Mouse (Mus musculus) telencephalon, adult 2 months (tissue): ENCODE results near the gene Ikzf3.

Experiments used
- DNase-seq: peaks from one replicate; pipeline ENCODE4 v3.0.0-alpha.2; 2011; ENCODE audit warnings: low read depth, low spot score

Ikzf3 gene

DNA sequence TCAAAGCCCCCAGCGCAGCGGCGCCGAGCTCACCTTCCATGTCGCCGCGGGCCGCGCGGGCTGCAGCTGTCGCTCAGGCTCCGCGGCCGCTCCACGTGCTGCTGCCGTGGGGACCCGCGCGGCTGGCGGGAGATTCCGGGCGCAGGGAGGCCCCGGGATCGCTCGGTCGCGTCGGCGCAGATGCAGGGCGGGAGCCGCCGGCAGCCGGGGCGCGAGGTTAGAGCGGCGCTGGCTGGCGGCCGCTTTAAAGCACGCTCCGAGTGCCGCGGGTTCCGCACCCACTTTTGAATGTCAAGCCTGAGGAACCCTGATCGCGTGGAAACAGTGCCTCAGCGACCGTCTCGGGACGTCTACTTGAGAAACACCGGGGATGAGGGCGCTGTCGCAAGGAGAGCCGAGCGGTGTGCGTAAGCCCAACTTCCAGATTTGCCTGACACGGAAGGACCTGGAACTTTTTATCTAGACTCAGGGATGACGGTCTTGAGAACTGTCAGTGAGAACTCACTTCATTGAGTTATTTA lies at the start of gene Ikzf3:
TSS of gene Ikzf3 (minus strand) at position 321 of the 521 bp plus-strand sequence.
- no peak for DNase-seq

DNA sequence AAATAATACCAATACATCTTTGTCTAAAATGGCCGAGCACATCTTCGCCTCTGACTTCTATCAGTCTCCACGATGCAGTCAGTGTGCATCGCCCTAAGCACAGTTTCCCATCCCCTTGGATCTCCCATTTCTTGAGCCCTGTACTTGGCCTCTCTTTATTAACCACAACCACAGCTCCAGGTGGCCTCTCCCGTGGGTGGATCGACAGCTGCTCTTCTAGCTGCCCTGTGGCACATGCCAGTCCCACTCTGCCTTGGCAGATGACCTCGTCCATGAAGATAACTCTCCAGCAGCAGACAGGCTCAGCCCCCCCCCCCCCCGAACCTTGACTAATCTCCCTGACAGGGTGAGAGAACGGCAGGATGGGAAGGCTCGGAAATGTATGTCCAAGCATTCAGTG lies 49.6 kb upstream of the Ikzf3 start:
- no peak for DNase-seq

GRCm38 (mm10) chr11:98595021-98595420 lies 49.2 kb upstream of the Ikzf3 start:
- DNase-seq, result no peak

GRCm38 (mm10) chr11:98590548-98591445 lies 45.0 kb upstream of the Ikzf3 start:
- DNase-seq, result no peak

GRCm38 (mm10) chr11:98589306-98589705 lies 43.5 kb upstream of the Ikzf3 start:
- no peak for DNase-seq

- DNase-seq, result no peak
Measured at GRCm38 (mm10) chr11:98588833-98589281, 43.0 kb upstream of the Ikzf3 start.

DNA sequence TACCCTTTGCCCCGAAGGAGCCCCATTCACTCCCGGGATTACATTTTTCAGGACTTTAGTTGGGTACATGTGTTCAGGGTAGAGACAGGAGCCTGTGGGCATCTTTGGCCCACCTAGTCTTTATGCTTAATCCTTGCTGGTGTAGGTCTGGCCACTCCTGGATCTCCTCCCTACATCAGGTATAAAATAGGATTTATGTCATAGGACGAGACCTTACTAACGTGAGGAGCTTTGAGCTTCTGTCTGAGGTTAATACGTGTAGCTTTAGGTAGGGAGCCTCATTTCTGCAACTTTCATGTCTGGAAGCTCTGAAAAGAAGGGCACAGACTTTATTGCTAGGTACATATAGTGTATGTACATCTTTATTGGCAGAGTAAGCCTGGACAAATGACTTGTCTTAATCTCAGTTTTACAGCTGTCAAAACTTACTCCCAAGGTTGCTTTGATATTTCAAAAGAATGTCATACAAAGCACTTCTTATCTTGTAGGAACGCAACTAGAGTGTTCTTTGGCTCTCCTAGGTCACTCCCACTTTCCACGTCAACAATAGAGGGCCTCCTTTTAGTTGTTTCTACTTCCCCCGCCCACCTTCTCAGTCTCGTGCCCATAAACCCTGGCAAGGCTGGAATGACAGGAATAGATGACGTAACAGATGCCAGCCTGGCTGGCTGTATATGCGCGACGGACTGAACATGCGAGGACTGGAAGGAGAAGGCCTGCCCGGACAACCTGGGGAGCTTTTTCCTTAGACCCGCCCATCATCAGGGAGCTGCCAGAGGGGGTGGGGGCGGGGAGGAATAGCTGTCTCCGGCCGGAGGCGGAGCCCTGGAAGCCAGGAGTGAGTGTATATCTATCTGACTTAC lies 42.1 kb upstream of the Ikzf3 start:
- DNase-seq, result peak; percentile 39

DNA sequence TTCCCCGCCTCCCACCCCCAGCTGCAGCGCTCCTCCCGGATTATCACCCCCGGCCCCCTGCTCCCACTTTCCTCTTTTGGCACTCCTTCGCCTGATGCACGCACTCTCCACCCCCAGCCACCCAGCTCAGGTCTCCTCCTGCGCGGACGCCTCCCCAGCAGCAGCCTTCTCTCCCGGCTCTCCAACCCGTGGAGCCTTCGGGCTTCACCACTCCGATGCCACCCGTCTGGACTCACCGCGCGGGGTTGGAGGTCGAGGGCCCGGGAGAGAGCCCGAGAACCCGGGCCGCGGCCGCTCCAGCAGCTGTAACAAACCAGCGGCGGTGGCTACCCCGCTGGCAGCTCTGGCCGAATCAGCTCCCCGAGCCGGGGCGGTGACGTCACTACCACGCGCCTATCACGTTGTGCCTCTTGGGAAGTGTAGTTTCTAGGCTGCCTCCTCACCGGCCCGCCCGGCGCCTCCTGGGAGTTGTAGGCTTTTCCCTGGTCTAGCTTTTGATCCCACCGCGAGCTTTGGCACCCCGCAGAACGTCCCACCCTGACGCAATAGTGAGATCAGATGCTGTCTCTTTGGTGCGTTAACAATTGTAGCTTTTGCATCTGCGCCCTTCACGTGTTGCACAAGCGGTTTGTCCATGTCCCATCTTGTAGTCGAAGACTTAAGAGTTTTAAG lies 41.2 kb upstream of the Ikzf3 start, which contains the start of gene Ormdl3:
TSS of gene Ormdl3 (minus strand) at position 477 of the 672 bp plus-strand sequence.
- DNase-seq, result peak; percentile 93

GRCm38 (mm10) chr11:98586087-98586891 lies 40.5 kb upstream of the Ikzf3 start:
- no peak for DNase-seq

DNA sequence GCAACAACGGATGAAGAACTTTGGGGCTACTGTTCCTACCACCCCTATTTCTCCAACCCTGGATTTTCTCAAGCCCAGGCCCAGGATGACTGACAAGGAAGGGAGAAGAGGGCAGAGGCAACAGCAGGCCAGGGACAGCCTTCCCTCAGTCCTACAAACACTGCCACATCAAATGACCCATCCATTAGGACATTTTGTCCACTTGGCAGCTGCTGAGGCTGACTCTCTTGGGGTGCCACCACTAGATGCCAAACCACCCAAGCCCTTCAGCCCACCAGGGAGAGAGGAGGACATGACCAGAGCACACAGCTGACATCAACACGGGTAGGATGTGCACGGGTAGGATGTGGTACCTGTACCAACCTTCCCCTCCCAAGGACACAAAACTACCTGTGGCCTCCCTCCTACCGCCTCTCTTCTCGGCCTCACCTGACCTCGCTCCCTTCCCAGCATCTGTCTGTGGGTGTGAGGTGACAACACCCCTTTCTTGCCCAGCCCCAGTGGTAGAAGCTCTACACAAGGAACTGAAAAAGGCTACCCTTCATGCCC lies 38.9 kb upstream of the Ikzf3 start:
- DNase-seq, result no peak

DNA sequence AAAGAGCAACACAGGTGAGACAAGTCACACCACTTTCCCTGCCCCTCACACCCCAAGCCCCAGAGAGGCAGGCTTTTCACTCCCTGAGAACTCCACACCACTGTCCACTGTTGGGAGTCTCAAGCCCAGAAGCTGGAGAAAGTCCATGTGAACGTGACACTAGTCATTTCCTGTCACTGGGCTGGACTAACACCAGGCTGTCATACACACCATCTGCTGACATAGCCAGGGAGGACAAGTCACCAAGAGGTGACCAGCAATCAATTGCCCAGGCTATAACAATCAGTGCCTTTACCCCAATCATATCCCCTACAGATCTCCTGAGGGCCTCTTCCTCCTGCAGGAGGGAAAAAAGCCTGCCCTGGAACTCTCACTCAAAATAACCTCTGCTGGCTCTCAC lies 38.3 kb upstream of the Ikzf3 start:
- no peak for DNase-seq

DNA sequence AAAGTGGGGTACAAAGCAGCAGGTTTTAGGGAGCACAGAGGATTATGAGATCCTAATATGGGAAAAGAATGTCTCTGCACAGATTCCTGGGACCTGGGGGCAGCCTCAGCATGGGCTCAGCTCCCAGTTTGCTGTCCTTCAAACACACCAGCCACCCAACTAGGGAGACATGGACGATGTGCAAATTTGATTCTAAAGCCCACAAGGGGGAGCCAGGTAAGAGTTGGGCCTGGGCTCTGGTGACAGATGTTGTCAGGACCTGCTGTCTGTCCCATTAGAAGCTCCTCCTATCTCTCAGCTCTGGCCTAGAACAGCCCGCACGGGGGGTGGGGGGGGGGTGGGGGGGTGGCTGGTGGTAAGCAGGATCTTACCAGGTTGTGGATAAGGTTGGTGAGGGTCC lies 37.7 kb upstream of the Ikzf3 start:
- DNase-seq, result no peak

DNA sequence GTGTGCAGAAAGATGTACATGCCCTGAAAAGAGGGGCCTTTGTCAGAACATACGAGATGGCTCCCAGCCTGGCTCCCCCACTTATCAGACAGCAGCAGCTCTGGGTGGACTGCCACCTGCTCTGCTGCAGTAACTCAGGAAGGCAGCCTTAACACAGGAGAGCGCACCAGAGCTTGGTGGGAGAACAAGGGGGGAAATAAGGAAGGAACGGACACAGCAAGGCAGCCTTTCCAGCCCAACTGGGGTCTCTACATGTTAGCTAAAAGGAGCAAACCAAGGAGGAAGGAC lies 37.4 kb upstream of the Ikzf3 start:
- DNase-seq, result no peak

- DNase-seq, result no peak
Measured at GRCm38 (mm10) chr11:98582551-98583264, 36.9 kb upstream of the Ikzf3 start.

- no peak for DNase-seq
Measured at GRCm38 (mm10) chr11:98582030-98582388, 36.2 kb upstream of the Ikzf3 start.

GRCm38 (mm10) chr11:98581286-98582029 lies 35.6 kb upstream of the Ikzf3 start:
- no peak for DNase-seq

DNA sequence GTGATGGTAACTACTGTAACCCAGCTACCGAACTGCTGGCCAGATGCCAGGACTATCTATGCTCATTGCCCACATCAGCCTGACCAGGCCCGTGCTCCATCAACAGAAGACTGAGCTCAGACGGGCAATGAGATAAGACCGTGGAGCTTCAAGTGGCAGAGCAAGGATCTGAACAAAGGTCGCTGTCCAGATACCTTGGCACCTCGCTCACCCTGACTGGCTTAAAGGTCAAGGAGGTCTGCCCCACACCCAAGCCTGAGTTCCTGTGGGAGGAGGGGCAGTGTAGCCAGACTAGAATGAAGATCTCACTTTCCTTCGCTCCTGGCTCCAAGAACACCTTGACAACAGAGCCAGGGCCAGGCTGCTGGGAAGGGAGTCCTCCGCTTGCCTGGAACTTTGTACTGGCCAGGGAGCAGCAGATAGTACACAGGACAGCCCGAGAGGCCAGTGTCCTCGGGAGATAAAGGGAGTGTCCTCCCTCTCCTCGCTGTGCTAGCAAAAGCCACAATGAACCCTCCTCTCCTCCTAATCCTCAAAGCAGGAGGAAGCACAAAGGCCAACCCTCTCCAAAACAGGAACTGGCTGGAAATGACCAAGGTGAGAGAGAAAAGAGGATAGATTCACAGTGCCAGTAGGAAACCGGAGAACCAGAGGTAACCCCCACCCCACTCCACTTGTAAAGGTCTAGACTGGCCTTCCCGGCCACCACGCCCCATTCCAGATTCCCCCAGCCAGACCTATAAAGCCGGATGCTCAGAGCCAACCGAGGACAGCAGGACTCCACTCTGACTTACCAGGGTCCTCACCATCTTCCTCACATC lies 34.7 kb upstream of the Ikzf3 start:
- no peak for DNase-seq

- DNase-seq, result no peak
Measured at GRCm38 (mm10) chr11:98577776-98578175, 31.9 kb upstream of the Ikzf3 start.
